Mouse (Mus musculus) kidney, embryonic 16.5 days (tissue): Measurements from ENCODE around the gene Psmb2. TPM values are rescaled to one million over a fixed set of nuclear protein-coding genes. Genes with fewer than 3 reads are reported as not detected.
A peak's percentile ranks its signal among the peaks of the same experiment; 100 is the strongest.

ENCODE experiments used
- ATAC-seq: fragments of 200-750 bp; cut with Nextera tagmentation; 2 replicates; pipeline ENCODE4 v1.8.0; 2017; ENCODE audit warnings: moderate TSS enrichment; ENCODE audit not compliant: low FRiP score, low TSS enrichment
- H3K27ac ChIP-seq: fragments of 300-500 bp; sonication (generic); 2 replicates; pipeline ENCODE4 v1.5.1; 2014; ENCODE audit warnings: low read length
- H3K27me3 ChIP-seq: fragments of 300-500 bp; sonication (generic); 2 replicates; pipeline ENCODE4 v1.6.1; 2014; ENCODE audit warnings: low read length, control low read depth, mixed read lengths; ENCODE audit not compliant: insufficient read depth
- H3K36me3 ChIP-seq: fragments of 300-500 bp; sonication (generic); 2 replicates; pipeline ENCODE4 v1.6.1; 2014; ENCODE audit warnings: low read length, control low read depth, mixed read lengths; ENCODE audit not compliant: insufficient read depth
- H3K4me1 ChIP-seq: fragments of 300-500 bp; sonication (generic); 2 replicates; pipeline ENCODE4 v1.6.1; 2014; ENCODE audit warnings: low read length, control low read depth, mixed read lengths; ENCODE audit not compliant: insufficient read depth
- H3K4me2 ChIP-seq: fragments of 300-500 bp; sonication (generic); replicated peaks from 2 replicates; pipeline ENCODE4 v1.6.1; 2014; ENCODE audit warnings: low read depth, low read length
- H3K4me3 ChIP-seq: fragments of 300-500 bp; sonication (generic); 2 replicates; pipeline ENCODE4 v1.5.1; 2014; ENCODE audit warnings: mild to moderate bottlenecking, low read length
- H3K9ac ChIP-seq: fragments of 300-500 bp; sonication (generic); replicated peaks from 2 replicates; pipeline ENCODE4 v1.6.1; 2014; ENCODE audit warnings: low read length
- H3K9me3 ChIP-seq: fragments of 300-500 bp; sonication (generic); 2 replicates; pipeline ENCODE4 v1.6.1; 2016; ENCODE audit warnings: low read length, control low read depth
- WGBS: fragments of 180-500 bp; shearing (Covaris S2); extraction: QIAGEN DNeasy Blood & Tissue Kit; methylation state at CpG from one replicate; pipeline ENCODE4 v1.1.7; 2014; 5-methylcytosine and 5-hydroxymethylcytosine counted together
- polyA plus RNA-seq: library from polyadenylated mRNA; unstranded; fragments of >200 nt; fragmentation: Nextera tagmentation; extraction: Ambion mirVana; gene quantifications from 2 replicates; pipeline ENCODE4 v1.2.1, GENCODE M21; 2015

Gene Psmb2
- polyA plus RNA-seq, 1 experiment from 2014 or later: 483 TPM

DNA sequence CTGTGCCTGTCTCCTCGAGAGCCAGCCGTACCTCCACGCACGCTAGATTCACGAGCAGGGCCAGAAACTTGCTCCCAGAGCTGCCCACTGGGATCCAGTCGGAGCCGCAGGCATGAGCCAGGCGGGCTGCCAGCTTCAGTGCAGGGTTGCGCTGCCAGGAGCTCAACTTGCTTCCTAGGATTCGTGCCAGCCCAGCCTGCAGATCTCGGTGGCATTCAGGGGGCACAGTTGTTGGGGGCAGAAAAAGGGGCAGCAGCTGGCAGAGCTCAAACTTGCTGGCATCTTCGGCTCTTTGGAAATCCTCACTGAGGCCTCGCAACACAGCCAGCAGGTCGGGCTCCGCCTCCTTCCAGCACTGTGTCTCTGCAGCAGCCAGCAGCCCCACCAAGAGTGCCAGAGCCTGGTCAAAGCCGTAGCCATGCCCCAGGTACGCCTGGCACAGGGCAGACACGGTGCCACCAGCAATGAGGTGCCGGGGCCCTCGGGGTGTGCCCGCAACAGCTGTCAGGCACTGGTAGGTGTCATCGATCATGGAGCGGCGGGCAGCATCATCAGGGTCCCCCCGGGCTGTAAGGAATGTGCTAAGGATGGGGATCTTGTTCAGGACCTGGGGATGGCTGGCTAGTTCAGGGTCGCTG, 72.7 kb downstream of the Psmb2 start:
- no peak overlapping the region for H3K9ac ChIP-seq
- H3K9me3 ChIP-seq: no peaks in the 10 kb centered on the region
- H3K27me3 ChIP-seq: no peaks in the 10 kb centered on the region
- no peak overlapping the region for H3K4me3 ChIP-seq
- peaks cover 35% of the 10 kb centered on the region for H3K36me3 ChIP-seq
- no peak for ATAC-seq
- peaks cover 22% of the 10 kb centered on the region for H3K4me1 ChIP-seq
- H3K27ac ChIP-seq: no peak overlapping the region
- WGBS: 89% methylated on average over 26 of the region's 26 CpGs
- H3K4me2 ChIP-seq: no peak overlapping the region

DNA sequence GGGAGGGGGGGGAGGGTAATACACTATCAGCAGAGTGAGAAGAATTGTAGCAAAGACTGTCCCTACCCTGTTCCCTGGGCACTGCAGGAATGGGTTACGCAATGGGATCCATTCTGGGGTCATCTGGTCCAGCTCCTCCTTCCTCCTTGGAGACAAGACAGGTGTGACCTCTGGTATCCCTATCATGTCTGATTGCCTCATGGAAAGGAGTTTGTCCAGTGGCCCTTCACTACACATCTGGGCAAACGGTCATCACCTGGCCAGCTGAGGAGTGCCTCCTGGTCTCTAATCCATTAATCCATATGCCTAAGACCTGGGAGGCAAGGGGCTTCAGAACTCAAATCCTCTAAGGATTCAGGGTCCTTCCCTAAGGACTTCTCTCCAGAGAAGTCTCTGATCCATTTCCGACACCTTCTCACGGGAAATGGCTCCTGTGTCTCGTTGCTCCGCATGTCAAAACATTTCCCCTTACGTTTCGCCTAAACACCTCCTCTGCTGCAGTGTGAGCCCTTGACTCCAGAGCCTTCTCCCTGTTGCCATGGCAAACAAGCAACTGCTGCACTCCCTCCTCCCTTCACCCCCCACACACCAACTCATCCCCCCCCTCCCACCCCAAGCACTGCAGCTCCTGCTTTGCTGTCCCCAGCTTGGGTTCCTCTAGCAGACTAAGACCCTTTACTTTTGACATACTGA, 73.6 kb downstream of the Psmb2 start:
- Histone ChIP-seq H3K4me1 (peaks cover 22% of the 10 kb centered on the region), H3K27ac (no peak overlapping the region), H3K9me3 (no peaks in the 10 kb centered on the region), H3K9ac (no peak overlapping the region), H3K36me3 (peaks cover 30% of the 10 kb centered on the region), H3K4me3 (no peak overlapping the region), H3K4me2 (no peak overlapping the region), H3K27me3 (no peaks in the 10 kb centered on the region)
- no peak for ATAC-seq
- WGBS: 78% methylated on average over 8 of the region's 8 CpGs

DNA sequence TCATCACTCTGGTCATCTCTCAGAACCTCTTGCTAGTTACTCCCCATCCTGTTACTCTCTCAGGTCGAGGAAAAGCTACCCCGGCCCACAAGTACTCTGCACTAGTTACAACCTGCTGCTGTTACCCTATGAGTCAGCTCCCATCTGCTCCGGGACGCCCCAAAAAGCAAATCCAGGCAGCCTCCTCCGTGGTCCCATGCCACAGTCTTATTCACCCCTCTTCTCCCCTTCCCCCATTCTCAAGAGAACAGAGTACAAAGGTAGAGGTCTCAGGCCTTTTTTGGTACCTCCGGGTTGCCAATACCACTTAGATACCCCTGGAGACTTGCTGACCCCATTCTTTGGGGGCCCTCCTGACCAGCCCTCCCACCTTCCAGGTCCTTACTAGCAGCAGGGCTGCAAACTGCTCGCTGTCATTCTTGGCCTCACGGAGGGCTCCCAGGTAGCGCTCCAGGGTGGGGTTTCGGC, 74.2 kb downstream of the Psmb2 start:
- WGBS: 60% methylated on average over 10 of the region's 10 CpGs
- Histone ChIP-seq H3K9ac (no peak overlapping the region; the same call in 1 of the 2 replicates), H3K4me1 (peaks cover 22% of the 10 kb centered on the region), H3K27me3 (no peaks in the 10 kb centered on the region), H3K9me3 (no peaks in the 10 kb centered on the region), H3K27ac (no peak overlapping the region), H3K4me3 (peak overlapping the region; percentile 88; the same call in 1 of the 2 replicates), H3K36me3 (peaks cover 25% of the 10 kb centered on the region), H3K4me2 (peak overlapping the region; percentile 85)
- no peak for ATAC-seq

DNA sequence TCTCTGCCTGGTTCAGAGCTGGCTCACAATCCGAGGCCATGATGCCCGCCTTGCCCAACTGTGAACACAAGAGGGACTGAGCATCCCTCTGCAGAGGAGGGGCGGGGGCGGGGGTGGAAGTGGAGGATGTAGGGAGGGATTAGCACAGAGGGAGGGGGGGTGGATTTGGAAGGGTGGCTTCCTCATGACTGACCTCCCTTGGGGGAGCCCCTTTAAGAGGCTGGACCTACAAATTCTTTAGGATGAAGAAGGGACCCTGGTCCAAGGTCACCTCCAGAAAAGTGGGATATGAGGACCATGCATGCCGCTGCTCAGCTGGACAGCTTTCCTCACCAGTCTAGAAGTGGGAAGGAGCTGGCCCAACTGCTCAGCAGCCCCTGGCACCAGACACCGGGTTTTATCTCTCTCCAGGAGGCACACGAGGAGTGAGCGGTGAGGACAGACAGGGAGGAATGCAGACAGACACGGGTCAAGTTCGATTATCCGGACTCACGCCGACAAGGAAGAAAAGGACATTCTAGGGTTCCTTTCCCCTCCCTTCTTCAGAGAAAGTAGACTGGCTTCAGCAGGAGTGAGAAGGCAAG, 74.7 kb downstream of the Psmb2 start:
- Histone ChIP-seq H3K27me3 (no peaks in the 10 kb centered on the region), H3K4me3 (peak overlapping the region; percentile 88), H3K4me2 (peak overlapping the region; percentile 85), H3K9me3 (no peaks in the 10 kb centered on the region), H3K27ac (no peak overlapping the region), H3K4me1 (peaks cover 22% of the 10 kb centered on the region), H3K36me3 (peaks cover 23% of the 10 kb centered on the region), H3K9ac (peak overlapping the region; percentile 92)
- 3% methylated on average over 13 of the region's 13 CpGs for WGBS
- no peak for ATAC-seq

DNA sequence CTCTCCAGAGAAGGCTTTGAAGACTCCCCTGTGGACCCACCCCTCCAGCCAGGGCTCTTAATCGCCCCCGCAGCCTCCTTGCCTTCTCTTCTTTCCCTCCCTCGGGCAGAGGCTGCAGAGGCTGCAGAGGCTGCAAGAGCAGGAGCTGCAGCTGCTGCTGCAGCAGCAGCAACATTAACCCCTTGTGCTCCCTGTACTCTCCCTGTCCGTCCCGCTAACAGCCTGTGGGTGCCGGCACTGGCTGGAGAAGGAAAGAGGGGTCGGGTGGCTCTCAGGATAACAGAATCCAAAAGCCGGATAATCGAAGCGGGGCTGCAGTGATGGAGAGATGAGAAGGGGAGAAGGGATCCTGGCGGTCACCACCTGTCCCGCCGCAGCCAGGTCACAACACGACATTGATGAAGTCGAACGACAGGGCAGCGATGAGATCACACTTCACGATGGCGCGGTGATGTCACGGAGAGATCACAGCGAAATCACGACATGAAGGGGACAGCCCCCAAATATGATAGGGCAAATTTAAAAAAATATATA, 75.2 kb downstream of the Psmb2 start:
- H3K27me3 ChIP-seq: no peaks in the 10 kb centered on the region
- no peaks in the 10 kb centered on the region for H3K9me3 ChIP-seq
- H3K4me1 ChIP-seq: peaks cover 22% of the 10 kb centered on the region
- peaks cover 22% of the 10 kb centered on the region for H3K36me3 ChIP-seq
- peak overlapping the region; percentile 85 for H3K4me2 ChIP-seq
- H3K27ac ChIP-seq: no peak overlapping the region
- under 1% methylated on average over 23 of the region's 23 CpGs for WGBS
- peak overlapping the region; percentile 92 for H3K9ac ChIP-seq
- peak overlapping the region; percentile 88 for H3K4me3 ChIP-seq
- ATAC-seq: no peak; the same call in 1 of the 2 replicates

DNA sequence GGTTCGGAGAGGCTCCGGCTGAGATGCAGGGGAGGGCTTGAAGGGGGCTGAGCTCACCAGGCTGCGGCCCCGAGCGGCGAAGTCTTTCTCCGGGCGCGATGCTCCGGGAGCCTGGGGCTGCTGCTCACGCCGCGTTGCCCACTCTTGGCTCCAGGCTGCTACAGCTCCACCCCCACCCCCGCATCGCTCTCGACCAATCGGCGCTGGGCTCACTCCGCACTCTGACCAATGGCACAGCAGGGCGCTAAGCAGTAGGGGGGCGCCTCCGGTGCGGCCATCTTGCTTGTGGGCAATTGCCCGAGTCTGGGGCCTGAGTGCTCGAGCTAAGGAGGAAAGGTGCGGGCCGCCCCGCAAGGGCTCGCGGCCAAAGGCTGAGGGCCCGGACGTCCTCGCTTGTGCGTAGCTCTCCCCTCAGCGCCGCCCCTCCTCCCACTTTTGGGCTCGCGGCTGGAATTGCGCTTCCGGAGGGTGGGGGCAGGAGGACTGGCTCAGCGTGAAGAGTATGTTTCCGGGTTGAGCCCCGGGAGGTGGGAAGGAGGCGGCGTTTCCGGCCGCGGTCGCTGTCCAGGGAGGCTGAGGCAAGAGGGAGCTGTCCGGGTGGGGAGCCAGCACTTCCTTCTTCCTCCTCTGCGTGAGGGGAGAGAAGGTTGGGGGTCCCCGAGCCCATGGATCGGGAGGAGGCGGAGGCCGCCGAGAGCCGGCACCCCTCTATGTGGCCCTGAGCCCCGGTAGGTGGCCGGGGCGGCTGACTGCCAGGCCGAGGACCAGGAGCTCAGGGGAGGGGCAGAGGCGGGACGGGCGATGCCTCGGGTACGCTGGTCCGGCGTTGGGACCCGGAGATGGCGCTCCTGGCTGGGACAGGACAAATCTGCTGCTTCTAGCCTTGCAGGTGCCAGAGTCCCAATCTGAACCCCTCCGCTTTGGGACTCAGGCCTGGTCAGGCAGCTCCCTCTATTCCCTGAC, 76.1 kb downstream of the Psmb2 start, which contains the start of the genes Ncdn and AU040320:
Gene Ncdn (minus strand): TSS at position 171 of the 963 bp plus-strand sequence.
Gene AU040320 (plus strand): TSS at position 277 of the 963 bp plus-strand sequence.
- H3K9ac ChIP-seq: peak within 1 kb of the TSS; percentile 92
- H3K9me3 ChIP-seq: no peaks in the 10 kb centered on the region
- no peaks in the 10 kb centered on the region for H3K27me3 ChIP-seq
- ATAC-seq: peak; percentile 99
- peak within 1 kb of the TSS; percentile 88 for H3K4me3 ChIP-seq
- peaks cover 21% of the 10 kb centered on the region for H3K36me3 ChIP-seq
- WGBS: under 1% methylated on average over 65 of the region's 71 CpGs
- H3K27ac ChIP-seq: peak within 1 kb of the TSS; percentile 98
- H3K4me2 ChIP-seq: peak within 1 kb of the TSS; percentile 92
- H3K4me1 ChIP-seq: peaks cover 22% of the 10 kb centered on the region

DNA sequence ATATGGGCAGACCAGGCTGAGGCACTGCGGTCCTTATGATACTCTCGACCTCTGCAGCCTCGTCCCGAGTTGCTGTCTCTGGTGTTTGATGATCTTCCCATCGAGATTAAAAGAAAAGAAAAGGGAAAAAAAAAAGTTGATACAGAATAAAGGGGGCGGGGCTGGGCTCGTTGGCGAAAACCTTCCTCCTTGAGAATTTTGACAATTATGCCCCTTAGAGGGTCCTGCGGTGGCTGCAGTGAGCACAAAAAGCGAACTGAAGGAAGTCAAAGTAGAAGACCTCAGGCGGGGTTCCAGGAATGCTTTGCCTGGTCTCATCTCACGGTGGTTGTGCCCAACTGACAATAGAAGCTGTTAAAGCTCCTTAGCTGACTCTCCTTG, 76.8 kb downstream of the Psmb2 start:
- no peaks in the 10 kb centered on the region for H3K9me3 ChIP-seq
- H3K27ac ChIP-seq: peak overlapping the region; percentile 98; the same call in 1 of the 2 replicates
- no peak for ATAC-seq
- peaks cover 22% of the 10 kb centered on the region for H3K4me1 ChIP-seq
- H3K4me2 ChIP-seq: peak overlapping the region; percentile 92
- H3K36me3 ChIP-seq: peaks cover 14% of the 10 kb centered on the region
- H3K9ac ChIP-seq: peak overlapping the region; percentile 92
- WGBS: 1% methylated on average over 12 of the region's 12 CpGs
- H3K4me3 ChIP-seq: peak overlapping the region; percentile 88
- H3K27me3 ChIP-seq: no peaks in the 10 kb centered on the region

DNA sequence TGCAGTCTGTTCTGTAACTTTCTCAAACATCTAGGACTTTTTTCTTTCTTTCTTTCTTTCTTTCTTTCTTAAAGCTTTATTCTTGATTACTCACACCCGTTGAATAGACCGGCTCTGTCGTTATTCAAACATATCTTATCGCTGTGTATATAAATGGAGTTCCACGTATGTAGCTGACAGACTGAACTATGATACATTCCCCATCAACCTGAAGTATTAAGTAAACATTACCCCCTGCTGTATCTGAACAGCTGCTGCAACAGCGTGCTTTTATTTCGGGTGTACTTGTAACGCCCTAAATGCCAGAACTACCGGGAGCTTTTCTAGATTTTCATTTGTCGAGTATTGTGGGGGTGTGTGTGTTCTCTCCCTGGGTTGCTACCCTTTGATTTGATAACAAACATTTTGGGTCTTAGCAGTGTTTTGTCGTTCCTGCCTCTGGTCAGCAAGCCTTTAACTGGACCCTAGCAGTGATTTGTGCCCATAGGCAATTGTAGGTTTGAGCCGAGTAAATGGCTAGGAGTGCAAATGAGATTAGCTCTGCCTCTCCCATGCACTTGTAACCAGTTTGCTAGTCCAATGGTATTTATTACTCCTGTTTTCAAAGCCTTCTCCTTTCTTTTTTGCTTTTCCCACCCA, 77.4 kb downstream of the Psmb2 start:
- H3K4me1 ChIP-seq: peaks cover 22% of the 10 kb centered on the region
- WGBS: 39% methylated on average over 12 of the region's 12 CpGs
- H3K9ac ChIP-seq: no peak overlapping the region
- no peak overlapping the region for H3K27ac ChIP-seq
- no peaks in the 10 kb centered on the region for H3K27me3 ChIP-seq
- H3K9me3 ChIP-seq: no peaks in the 10 kb centered on the region
- ATAC-seq: no peak
- peaks cover 9% of the 10 kb centered on the region for H3K36me3 ChIP-seq
- H3K4me3 ChIP-seq: no peak overlapping the region
- H3K4me2 ChIP-seq: peak overlapping the region; percentile 92
